Mouse (Mus musculus) embryonic facial prominence, embryonic 10.5 days (tissue): ENCODE data around the gene Kcnmb4. TPM values are rescaled to one million over a fixed set of nuclear protein-coding genes. Genes with fewer than 3 reads are reported as not detected.

ENCODE experiments used
- DNase-seq: peaks from one replicate; pipeline ENCODE4 v3.0.0-alpha.2; 2017; ENCODE audit warnings: low spot score
- H3K27ac ChIP-seq: fragments of 300-500 bp; sonication (generic); replicated peaks from 2 replicates; pipeline ENCODE4 v1.5.1; 2016; ENCODE audit warnings: mild to moderate bottlenecking
- H3K27me3 ChIP-seq: fragments of 300-500 bp; sonication (generic); replicated peaks from 2 replicates; pipeline ENCODE4 v1.6.1; 2016; ENCODE audit warnings: low read depth, mild to moderate bottlenecking; ENCODE audit not compliant: poor library complexity, severe bottlenecking
- H3K36me3 ChIP-seq: fragments of 300-500 bp; sonication (generic); replicated peaks from 2 replicates; pipeline ENCODE4 v1.6.1; 2016; ENCODE audit warnings: mild to moderate bottlenecking, moderate library complexity
- H3K4me1 ChIP-seq: fragments of 300-500 bp; sonication (generic); 2 replicates; pipeline ENCODE4 v1.6.1; 2016
- H3K4me3 ChIP-seq: fragments of 300-500 bp; sonication (generic); 2 replicates; pipeline ENCODE4 v1.5.1; 2016; ENCODE audit warnings: mild to moderate bottlenecking, moderate library complexity
- H3K9me3 ChIP-seq: fragments of 300-500 bp; sonication (generic); 2 replicates; pipeline ENCODE4 v1.6.1; 2016; ENCODE audit warnings: mild to moderate bottlenecking
- WGBS: fragments of 180-500 bp; shearing (Covaris S2); methylation state at CpG from one replicate; pipeline ENCODE4 v1.1.7; 2016; 5-methylcytosine and 5-hydroxymethylcytosine counted together
- polyA plus RNA-seq: library from polyadenylated mRNA; unstranded; fragments of >200 nt; fragmentation: Nextera tagmentation; extraction: Ambion mirVana; gene quantifications from 2 replicates; pipeline ENCODE4 v1.2.1, GENCODE M21; 2016

Gene Kcnmb4
- polyA plus RNA-seq, 1 experiment from 2014 or later: 10.6 TPM

- H3K36me3 ChIP-seq: no peaks in the 10 kb centered on the region
- DNase-seq: no peak
- H3K4me1 ChIP-seq: peaks cover 10% of the 10 kb centered on the region
- no peak overlapping the region for H3K4me3 ChIP-seq
- no peaks in the 10 kb centered on the region for H3K9me3 ChIP-seq
- H3K27me3 ChIP-seq: no peaks in the 10 kb centered on the region
- H3K27ac ChIP-seq: no peak overlapping the region
- 28% methylated on average over 4 of the region's 4 CpGs for WGBS
Observed at GRCm38 (mm10) chr10:116394585-116394984, 79.1 kb downstream of the Kcnmb4 start.

DNA sequence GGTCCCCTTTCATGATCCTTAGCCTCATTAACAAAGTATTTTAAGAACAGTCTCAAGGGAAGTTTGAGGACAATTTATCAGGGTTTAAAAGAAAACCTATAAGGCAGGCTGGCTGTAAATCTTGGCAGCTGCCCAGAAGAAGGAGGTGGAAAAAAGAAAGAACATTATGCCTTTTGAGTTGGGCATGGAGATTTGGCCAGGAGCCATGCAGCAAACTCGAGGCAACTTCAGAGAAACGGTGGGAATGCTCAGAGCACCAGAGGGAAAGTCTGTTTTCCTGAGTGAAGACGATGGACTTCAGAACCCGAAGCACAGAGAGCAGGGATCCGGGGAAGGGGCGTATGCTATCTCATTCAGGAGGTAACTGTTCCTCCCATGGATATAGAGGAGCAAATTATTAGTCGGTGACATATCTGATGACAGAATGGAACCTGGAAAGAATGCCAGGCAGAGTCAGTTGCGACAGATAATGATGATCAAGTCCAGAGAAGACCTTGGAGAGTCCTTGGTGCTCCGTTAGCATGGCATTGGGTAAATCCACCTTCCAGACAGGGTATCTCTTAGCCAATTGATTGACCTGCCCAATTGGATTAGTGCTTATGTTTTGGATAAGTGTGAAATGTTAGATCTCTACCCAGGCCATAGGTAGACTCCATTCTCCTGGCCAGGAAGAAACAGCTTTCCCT, 79.7 kb downstream of the Kcnmb4 start:
- Histone ChIP-seq H3K9me3 (no peaks in the 10 kb centered on the region), H3K27ac (no peak overlapping the region), H3K4me1 (peaks cover 10% of the 10 kb centered on the region), H3K4me3 (no peak overlapping the region), H3K36me3 (no peaks in the 10 kb centered on the region), H3K27me3 (no peaks in the 10 kb centered on the region)
- 87% methylated on average over 9 of the region's 9 CpGs for WGBS
- no peak for DNase-seq

DNA sequence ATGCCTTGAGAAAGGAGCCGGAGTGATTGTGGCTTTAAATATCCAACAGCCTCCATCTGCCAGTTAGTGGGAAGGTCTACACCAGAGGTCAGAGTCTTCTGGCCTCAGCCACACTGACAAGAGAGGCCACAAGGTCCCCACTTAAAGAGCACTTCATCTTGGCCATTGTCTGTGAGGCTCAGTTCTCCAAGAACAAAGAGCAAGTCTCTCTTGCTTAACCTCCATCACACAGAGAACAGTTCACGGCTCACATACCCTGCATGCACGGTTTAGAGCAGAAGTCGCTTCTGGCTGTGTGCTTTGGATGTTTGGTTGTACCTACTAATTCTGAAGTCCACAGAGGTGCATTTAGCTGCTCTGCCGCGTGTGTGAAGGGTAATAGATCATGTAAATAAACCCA, 84.8 kb downstream of the Kcnmb4 start:
- 61% methylated on average over 6 of the region's 6 CpGs for WGBS
- Histone ChIP-seq H3K9me3 (no peaks in the 10 kb centered on the region), H3K4me1 (peaks cover 5% of the 10 kb centered on the region; the same call in 1 of the 2 replicates), H3K36me3 (no peaks in the 10 kb centered on the region), H3K27me3 (peaks cover 3% of the 10 kb centered on the region; the same call in 1 of the 2 replicates), H3K27ac (no peak overlapping the region), H3K4me3 (no peak overlapping the region)
- no peak for DNase-seq

DNA sequence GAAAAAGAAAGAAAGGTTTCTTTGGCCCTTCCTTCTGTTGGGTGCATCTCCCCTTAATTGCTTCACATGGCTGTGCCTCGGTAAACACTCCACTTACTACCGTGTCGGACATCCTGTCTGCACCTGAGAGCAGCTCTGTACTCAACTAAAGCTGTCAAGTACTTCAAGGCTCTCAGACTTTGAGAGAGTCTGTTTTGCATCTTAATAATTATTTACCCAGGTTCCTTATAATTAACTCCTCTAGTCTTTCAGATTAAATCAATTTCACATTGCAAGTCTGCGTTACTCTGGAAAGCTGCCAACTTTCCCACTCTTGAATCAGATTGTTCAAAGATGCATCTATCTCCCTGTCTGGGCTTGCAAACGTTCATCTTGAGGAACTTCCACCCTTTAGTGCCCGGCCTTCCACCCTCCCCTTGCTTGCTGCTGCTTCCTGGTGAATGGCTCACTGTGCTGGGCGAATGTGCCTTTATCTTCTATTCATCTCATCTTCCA, 87.2 kb downstream of the Kcnmb4 start:
- no peaks in the 10 kb centered on the region for H3K9me3 ChIP-seq
- WGBS: 56% methylated on average over 7 of the region's 7 CpGs
- peaks cover 3% of the 10 kb centered on the region; the same call in 1 of the 2 replicates for H3K27me3 ChIP-seq
- no peak for DNase-seq
- no peaks in the 10 kb centered on the region for H3K36me3 ChIP-seq
- H3K27ac ChIP-seq: no peak overlapping the region
- peaks cover 15% of the 10 kb centered on the region; the same call in 1 of the 2 replicates for H3K4me1 ChIP-seq
- H3K4me3 ChIP-seq: no peak overlapping the region

DNA sequence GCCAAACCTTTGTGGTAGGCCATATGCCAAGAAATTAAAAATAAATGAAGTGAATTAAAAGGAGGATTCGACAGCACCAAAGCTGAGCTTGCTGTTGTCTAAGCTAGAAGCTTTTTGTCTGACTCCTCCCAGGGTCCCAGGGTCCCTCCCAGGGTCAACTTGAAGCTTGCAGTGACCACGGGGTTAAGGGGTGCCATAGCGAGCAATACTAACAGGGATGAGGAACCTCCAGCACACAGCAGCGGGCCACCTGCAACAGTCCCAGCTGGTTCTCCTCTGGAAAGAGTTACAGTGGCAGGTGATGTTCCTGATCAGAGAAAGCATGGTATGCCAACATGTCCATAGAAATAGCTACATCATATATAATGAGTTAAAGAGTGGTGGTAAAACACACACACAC, 89.3 kb downstream of the Kcnmb4 start:
- H3K9me3 ChIP-seq: no peaks in the 10 kb centered on the region
- H3K27ac ChIP-seq: no peak overlapping the region
- H3K4me1 ChIP-seq: peaks cover 15% of the 10 kb centered on the region; the same call in 1 of the 2 replicates
- peaks cover 3% of the 10 kb centered on the region for H3K27me3 ChIP-seq
- H3K36me3 ChIP-seq: no peaks in the 10 kb centered on the region
- no peak for DNase-seq
- 79% methylated on average over 4 of the region's 4 CpGs for WGBS
- no peak overlapping the region for H3K4me3 ChIP-seq

GRCm38 (mm10) chr10:116382826-116383685, 90.6 kb downstream of the Kcnmb4 start:
- no peak for DNase-seq

DNA sequence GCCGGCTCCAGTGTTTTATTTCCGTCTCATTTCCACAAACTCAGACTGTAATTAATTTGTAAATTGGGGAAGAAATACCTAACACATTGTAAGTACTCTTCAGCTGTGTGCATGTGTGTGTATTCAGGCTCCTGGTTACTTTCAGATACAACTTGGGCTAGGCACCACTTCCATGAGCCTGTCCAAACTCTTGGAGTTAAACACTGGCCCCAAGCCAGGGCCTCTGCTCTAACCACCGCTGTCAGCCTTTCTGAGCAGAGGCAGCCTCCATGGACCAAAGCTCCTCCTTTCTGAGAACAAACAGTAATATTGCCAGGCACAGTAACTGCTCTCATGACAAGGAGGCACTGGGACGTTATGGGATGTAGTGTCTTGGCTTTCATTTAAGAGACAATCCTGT, 96.8 kb downstream of the Kcnmb4 start:
- no peaks in the 10 kb centered on the region for H3K9me3 ChIP-seq
- H3K4me3 ChIP-seq: no peak overlapping the region
- 86% methylated on average over 4 of the region's 4 CpGs for WGBS
- no peaks in the 10 kb centered on the region; the same call in 1 of the 2 replicates for H3K27me3 ChIP-seq
- H3K36me3 ChIP-seq: no peaks in the 10 kb centered on the region
- no peak overlapping the region for H3K27ac ChIP-seq
- DNase-seq: no peak
- no peaks in the 10 kb centered on the region for H3K4me1 ChIP-seq

More at GRCm38 (mm10) chr10:116382826-116383685, 90.6 kb downstream of the Kcnmb4 start:
- peaks cover 15% of the 10 kb centered on the region; the same call in 1 of the 2 replicates for H3K4me1 ChIP-seq
- peaks cover 3% of the 10 kb centered on the region for H3K27me3 ChIP-seq
- no peaks in the 10 kb centered on the region for H3K9me3 ChIP-seq
- no peaks in the 10 kb centered on the region for H3K36me3 ChIP-seq
- no peak overlapping the region for H3K4me3 ChIP-seq
- 53% methylated on average over 13 of the region's 13 CpGs for WGBS
- H3K27ac ChIP-seq: peak overlapping the region; percentile 51; the same call in 1 of the 2 replicates

DNA sequence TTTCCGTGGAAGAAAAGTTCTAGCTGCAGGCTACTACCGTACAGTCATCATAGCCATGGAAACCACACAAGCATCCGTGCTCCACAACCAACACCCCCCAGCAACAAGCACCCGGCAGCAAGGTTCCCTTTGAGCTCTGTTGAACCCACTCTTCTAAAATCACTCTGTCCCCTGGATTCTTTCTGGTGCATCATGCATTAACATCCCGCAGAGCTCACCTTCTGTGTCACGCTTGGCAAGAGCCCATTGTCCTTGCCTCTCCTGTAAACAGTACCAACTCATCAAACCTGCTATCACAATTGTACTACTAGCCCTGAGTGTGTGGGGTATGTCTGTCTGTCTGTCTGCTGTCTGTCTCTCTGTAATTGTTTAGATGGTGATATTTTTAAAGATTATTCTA, 99.6 kb downstream of the Kcnmb4 start:
- Histone ChIP-seq H3K36me3 (no peaks in the 10 kb centered on the region), H3K4me1 (no peaks in the 10 kb centered on the region), H3K4me3 (no peak overlapping the region), H3K27me3 (no peaks in the 10 kb centered on the region), H3K27ac (no peak overlapping the region), H3K9me3 (no peaks in the 10 kb centered on the region)
- WGBS: 94% methylated on average over 6 of the region's 6 CpGs
- DNase-seq: no peak

GRCm38 (mm10) chr10:116370991-116371725, 102.5 kb downstream of the Kcnmb4 start:
- Histone ChIP-seq H3K27me3 (no peaks in the 10 kb centered on the region), H3K27ac (no peak overlapping the region), H3K36me3 (no peaks in the 10 kb centered on the region), H3K9me3 (no peaks in the 10 kb centered on the region), H3K4me1 (no peaks in the 10 kb centered on the region), H3K4me3 (no peak overlapping the region)
- DNase-seq: no peak
- WGBS: 52% methylated on average over 6 of the region's 6 CpGs

Other genes starting within 250 kb of the Kcnmb4 start
- gene Ptprb, start 198.4 kb downstream of the Kcnmb4 start, polyA plus RNA-seq: 1.9 and 2.0 TPM in 2 replicates
- 124 and 125 TPM in 2 replicates for gene Cnot2, start 107.6 kb upstream of the Kcnmb4 start, polyA plus RNA-seq